Mouse (Mus musculus) midbrain, embryonic 11.5 days (tissue): ENCODE measurements at regions not wholly inside any gene's neighbourhood (a gene's known extent, or its start where the extent isn't known, plus 50 kb on each side); places are given as distances from the start of the nearest gene placed in this dataset.

Experiments
- ATAC-seq: fragments of 200-750 bp; cut with Nextera tagmentation; 2 replicates; pipeline ENCODE4 v1.8.0; 2017; ENCODE audit warnings: moderate TSS enrichment, moderate library complexity; ENCODE audit not compliant: low FRiP score
- DNase-seq: peaks from one replicate; pipeline ENCODE4 v3.0.0; 2015; ENCODE audit warnings: low spot score; ENCODE audit errors: missing footprints
- H3K27ac ChIP-seq: fragments of 300-500 bp; sonication (generic); 2 replicates; pipeline ENCODE4 v1.5.1; 2014; ENCODE audit warnings: low read depth, low read length
- H3K27me3 ChIP-seq: fragments of 300-500 bp; sonication (generic); 2 replicates; pipeline ENCODE4 v1.6.1; 2014; ENCODE audit warnings: mild to moderate bottlenecking, low read length, moderate library complexity, mixed read lengths; ENCODE audit not compliant: control insufficient read depth, insufficient read depth
- H3K36me3 ChIP-seq: fragments of 300-500 bp; sonication (generic); 2 replicates; pipeline ENCODE4 v1.6.1; 2014; ENCODE audit warnings: mild to moderate bottlenecking, low read length, moderate library complexity, mixed read lengths; ENCODE audit not compliant: control insufficient read depth, insufficient read depth
- H3K4me1 ChIP-seq: fragments of 300-500 bp; sonication (generic); 2 replicates; pipeline ENCODE4 v1.6.1; 2014; ENCODE audit warnings: low read length; ENCODE audit not compliant: control insufficient read depth, insufficient read depth
- H3K4me2 ChIP-seq: fragments of 300-500 bp; sonication (generic); 2 replicates; pipeline ENCODE4 v1.6.1; 2014; ENCODE audit warnings: mild to moderate bottlenecking, moderate library complexity
- H3K4me3 ChIP-seq: fragments of 300-500 bp; sonication (generic); 2 replicates; pipeline ENCODE4 v1.5.1; 2014; ENCODE audit warnings: low read depth, low read length
- H3K9ac ChIP-seq: fragments of 300-500 bp; sonication (generic); 2 replicates; pipeline ENCODE4 v1.6.1; 2014; ENCODE audit warnings: low read length
- H3K9me3 ChIP-seq: fragments of 300-500 bp; sonication (generic); 2 replicates; pipeline ENCODE4 v1.6.1; 2016; ENCODE audit warnings: low read length; ENCODE audit not compliant: control insufficient read depth
- WGBS: fragments of 180-500 bp; shearing (Covaris S2); extraction: QIAGEN DNeasy Blood & Tissue Kit; methylation state at CpG from one replicate; pipeline ENCODE4 v1.1.7; 2014; 5-methylcytosine and 5-hydroxymethylcytosine counted together

DNA sequence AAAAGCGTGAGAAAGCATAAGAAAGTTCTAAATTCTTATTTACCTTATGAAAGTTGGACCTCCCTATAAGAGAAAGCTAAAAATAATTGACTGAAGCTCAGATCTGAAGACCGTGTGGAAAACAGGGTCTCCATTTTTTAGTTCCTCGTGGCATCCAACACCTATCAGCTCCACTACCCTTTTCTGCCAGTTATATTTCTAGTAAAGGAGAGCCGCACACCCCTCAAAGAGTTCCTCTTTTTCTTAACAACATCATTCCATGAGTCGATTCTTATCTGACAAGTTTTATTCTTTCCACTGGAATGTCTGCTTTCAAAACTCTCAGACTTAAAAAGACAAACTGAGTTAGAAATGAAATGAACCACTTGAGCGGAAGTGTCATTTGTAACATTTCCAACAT, 242.0 kb upstream of the Erbb4 start:
- DNase-seq = no peak
- Histone ChIP-seq H3K9me3 (no peaks in the 10 kb centered on the region), H3K36me3 (no peaks in the 10 kb centered on the region), H3K4me1 (no peaks in the 10 kb centered on the region), H3K27ac (no peak overlapping the region), H3K27me3 (no peaks in the 10 kb centered on the region), H3K4me2 (no peak overlapping the region), H3K4me3 (no peak overlapping the region), H3K9ac (no peak overlapping the region)
- 92% methylated on average over 6 of the region's 6 CpGs for WGBS
- ATAC-seq = no peak

DNA sequence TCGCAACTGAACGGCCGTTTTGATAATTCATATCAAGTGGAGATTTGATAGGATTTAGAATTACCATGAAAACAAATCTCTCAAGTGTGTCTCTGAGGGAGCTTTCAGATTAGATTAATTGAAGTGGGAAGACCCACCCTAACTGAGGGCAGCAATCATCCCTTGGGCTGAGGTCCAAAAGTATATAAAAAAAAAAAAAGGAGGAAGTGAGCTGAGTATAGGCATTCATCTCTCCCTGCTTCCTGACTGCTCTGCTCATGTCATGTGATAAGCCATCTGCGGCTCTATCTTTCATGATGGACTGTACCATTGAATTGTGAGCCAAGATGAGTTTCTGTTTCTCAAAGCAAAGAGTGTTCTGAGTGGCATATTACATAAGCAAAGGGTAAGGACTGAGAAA, 234.2 kb upstream of the Erbb4 start:
- no peak for DNase-seq
- WGBS = 94% methylated on average over 4 of the region's 4 CpGs
- no peak overlapping the region for H3K27ac ChIP-seq
- no peak for ATAC-seq
- H3K9me3 ChIP-seq = no peaks in the 10 kb centered on the region
- no peak overlapping the region for H3K9ac ChIP-seq
- H3K4me3 ChIP-seq = no peak overlapping the region
- no peaks in the 10 kb centered on the region for H3K36me3 ChIP-seq
- H3K4me1 ChIP-seq = no peaks in the 10 kb centered on the region
- H3K27me3 ChIP-seq = no peaks in the 10 kb centered on the region
- H3K4me2 ChIP-seq = no peak overlapping the region

DNA sequence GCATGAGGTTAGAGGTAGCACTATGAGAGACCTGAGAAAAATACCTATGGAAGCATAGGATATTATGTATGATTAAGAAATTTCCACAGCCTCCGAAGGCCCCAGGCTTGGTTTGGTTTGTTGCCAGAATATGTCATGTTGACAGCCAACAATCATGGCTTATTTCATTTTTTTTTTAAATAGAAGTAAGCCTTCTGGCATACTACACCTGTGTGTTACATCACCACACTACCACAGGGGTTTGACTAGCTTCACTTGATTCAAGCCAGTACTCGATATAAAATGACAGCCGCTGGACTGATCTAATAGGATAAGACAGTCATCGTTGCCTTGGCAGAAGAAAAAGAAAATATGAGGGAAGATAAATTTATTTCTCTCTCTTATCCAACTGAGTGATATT, 232.6 kb upstream of the Erbb4 start:
- DNase-seq (no peak), ATAC-seq (no peak)
- WGBS = 96% methylated on average over 4 of the region's 4 CpGs

DNA sequence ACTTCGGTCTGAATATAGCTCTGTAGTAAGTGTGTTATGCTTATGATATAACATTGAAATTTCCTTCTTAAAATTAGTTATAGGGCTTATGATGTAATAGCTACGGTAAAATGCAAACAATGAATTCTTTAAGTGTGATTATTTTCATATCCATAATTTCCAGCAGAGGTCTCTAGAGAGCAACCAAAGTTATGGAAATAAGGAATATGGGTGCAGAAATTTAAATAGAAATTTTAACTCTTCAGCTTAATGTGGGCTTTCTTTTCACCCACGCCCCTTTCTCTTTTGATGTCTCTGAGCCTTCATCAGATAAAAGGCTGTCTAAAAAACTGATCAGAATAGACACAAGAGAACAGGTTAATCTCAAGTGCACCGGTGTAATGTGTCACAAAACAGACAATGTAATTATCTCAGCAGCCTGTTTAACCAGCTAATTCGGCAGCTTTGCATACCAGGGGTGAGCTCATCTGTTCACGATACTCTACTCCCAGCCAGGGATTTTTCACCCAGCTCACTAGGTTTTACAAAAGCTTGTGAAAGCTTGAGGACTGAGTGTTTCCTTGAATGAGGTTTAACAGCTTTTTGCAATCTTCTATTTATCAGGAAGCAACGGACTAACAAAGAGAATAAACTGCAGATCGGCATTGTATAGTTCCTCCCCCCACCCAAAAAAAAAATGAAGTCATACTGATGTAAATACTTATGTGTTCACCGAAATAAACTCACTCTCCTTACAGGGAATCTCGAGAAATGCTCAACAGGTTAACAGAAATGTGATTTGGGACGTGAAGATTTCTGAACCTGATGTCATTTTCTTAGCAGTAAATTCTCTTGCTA, 223.8 kb upstream of the Erbb4 start:
- DNase-seq (no peak), ATAC-seq (no peak)
- WGBS = 44% methylated on average over 11 of the region's 11 CpGs

More for the DNA sequence above, 232.6 kb upstream of the Erbb4 start:
- no peaks in the 10 kb centered on the region for H3K4me1 ChIP-seq
- H3K36me3 ChIP-seq = no peaks in the 10 kb centered on the region
- H3K4me3 ChIP-seq = no peak overlapping the region
- no peaks in the 10 kb centered on the region for H3K9me3 ChIP-seq
- no peak overlapping the region for H3K27ac ChIP-seq
- no peak overlapping the region for H3K9ac ChIP-seq
- no peak overlapping the region for H3K4me2 ChIP-seq
- no peaks in the 10 kb centered on the region for H3K27me3 ChIP-seq

DNA sequence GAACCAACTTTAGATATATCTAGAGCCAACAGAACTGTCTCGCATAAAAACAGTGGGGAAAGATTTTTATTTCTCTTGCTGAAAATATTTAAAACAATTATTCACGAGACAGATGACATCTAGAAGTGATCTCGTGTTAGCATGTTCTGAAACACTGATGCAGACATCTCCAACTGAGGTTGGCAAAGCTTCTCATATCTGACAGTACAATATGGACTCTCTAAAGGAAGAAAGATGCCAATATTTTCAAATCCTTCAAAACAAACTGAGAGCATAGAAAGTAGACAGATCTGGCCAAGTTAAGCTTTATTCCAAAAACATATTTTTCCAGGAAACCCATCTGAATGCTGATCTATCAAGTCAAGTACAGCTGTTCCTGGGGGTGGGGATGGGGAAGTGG, 221.5 kb upstream of the Erbb4 start:
- Histone ChIP-seq H3K9me3 (no peaks in the 10 kb centered on the region), H3K36me3 (no peaks in the 10 kb centered on the region), H3K27me3 (no peaks in the 10 kb centered on the region), H3K4me1 (no peaks in the 10 kb centered on the region), H3K4me3 (no peak overlapping the region), H3K4me2 (no peak overlapping the region), H3K27ac (no peak overlapping the region), H3K9ac (no peak overlapping the region)
- 82% methylated on average over 3 of the region's 3 CpGs for WGBS
- no peak for ATAC-seq
- no peak for DNase-seq

More for the DNA sequence above, 223.8 kb upstream of the Erbb4 start:
- H3K4me2 ChIP-seq = no peak overlapping the region
- no peak overlapping the region for H3K4me3 ChIP-seq
- no peaks in the 10 kb centered on the region for H3K9me3 ChIP-seq
- no peaks in the 10 kb centered on the region for H3K27me3 ChIP-seq
- no peak overlapping the region for H3K9ac ChIP-seq
- H3K27ac ChIP-seq = no peak overlapping the region
- H3K4me1 ChIP-seq = no peaks in the 10 kb centered on the region
- no peaks in the 10 kb centered on the region for H3K36me3 ChIP-seq

DNA sequence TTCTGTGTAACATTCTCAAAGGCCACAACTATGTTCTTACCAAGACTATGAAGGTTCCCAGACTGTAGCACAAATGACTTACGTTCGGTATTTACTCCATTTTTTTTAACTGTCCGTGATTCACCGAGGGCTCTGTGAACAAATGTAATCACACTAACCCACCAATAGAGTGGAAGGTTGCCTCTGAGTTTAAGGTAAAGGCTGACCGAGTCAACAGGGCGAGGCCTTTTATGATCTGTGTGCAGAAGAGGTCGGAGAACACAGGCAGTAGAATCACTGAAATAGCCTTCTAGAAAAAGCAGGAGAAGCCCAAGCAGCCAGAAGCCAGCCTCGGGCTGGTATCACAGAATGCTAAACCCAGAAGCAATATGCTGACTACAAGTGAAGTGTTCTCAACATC, 218.9 kb upstream of the Erbb4 start:
- Histone ChIP-seq H3K4me1 (no peaks in the 10 kb centered on the region), H3K36me3 (no peaks in the 10 kb centered on the region), H3K9ac (no peak overlapping the region), H3K27me3 (no peaks in the 10 kb centered on the region), H3K4me3 (no peak overlapping the region), H3K27ac (no peak overlapping the region), H3K4me2 (no peak overlapping the region), H3K9me3 (no peaks in the 10 kb centered on the region)
- ATAC-seq (no peak), DNase-seq (no peak)
- 85% methylated on average over 8 of the region's 8 CpGs for WGBS

DNA sequence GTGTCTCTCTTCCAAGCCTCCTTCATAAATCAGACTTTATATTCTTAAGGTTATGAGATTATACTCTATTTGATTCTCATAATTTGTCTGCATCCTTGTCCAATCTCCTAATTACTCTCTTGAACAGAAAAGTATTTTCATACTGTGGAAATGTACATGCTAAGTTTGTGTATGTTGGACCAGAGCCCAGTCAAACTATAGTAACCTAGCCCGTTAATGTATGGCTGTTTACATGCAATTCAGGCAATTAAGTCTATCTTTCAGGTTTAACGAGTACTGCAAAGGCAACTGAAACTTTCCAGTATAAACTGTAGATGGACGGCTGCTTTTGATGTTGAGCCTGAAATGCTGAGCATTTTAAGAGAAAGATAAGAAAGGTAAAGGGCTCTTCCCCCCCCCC, 211.7 kb upstream of the Erbb4 start:
- no peak overlapping the region for H3K4me3 ChIP-seq
- H3K27ac ChIP-seq = no peak overlapping the region
- no peaks in the 10 kb centered on the region for H3K36me3 ChIP-seq
- H3K9ac ChIP-seq = no peak overlapping the region
- no peaks in the 10 kb centered on the region for H3K27me3 ChIP-seq
- H3K9me3 ChIP-seq = no peaks in the 10 kb centered on the region
- DNase-seq = no peak
- 84% methylated on average over 3 of the region's 3 CpGs for WGBS
- no peak for ATAC-seq
- no peak overlapping the region for H3K4me2 ChIP-seq
- no peaks in the 10 kb centered on the region for H3K4me1 ChIP-seq

DNA sequence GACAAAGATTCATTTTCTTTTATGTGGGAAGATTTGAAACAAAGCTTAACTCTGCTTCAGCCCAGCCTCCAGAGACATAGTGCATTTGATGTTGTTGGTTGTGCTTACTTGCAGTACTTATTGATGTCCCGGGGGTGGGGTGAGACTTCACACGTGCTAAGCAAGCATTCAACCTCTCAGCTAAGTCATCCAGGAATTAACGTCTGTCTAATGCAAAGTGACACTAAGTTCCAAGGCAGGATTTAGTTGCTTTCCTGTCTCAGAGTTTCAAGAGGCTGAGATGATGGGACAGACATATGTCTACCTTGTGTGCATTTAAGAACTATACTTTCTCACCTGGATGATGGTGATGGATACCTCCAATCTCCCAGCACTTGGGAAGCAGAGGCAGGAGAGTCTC, 189.0 kb upstream of the Erbb4 start:
- H3K36me3 ChIP-seq = no peaks in the 10 kb centered on the region
- H3K4me2 ChIP-seq = no peak overlapping the region
- no peak overlapping the region for H3K4me3 ChIP-seq
- H3K27me3 ChIP-seq = no peaks in the 10 kb centered on the region
- H3K4me1 ChIP-seq = no peaks in the 10 kb centered on the region
- WGBS = 76% methylated on average over 3 of the region's 3 CpGs
- H3K9me3 ChIP-seq = no peaks in the 10 kb centered on the region
- H3K27ac ChIP-seq = no peak overlapping the region
- ATAC-seq (no peak), DNase-seq (no peak)
- no peak overlapping the region for H3K9ac ChIP-seq

DNA sequence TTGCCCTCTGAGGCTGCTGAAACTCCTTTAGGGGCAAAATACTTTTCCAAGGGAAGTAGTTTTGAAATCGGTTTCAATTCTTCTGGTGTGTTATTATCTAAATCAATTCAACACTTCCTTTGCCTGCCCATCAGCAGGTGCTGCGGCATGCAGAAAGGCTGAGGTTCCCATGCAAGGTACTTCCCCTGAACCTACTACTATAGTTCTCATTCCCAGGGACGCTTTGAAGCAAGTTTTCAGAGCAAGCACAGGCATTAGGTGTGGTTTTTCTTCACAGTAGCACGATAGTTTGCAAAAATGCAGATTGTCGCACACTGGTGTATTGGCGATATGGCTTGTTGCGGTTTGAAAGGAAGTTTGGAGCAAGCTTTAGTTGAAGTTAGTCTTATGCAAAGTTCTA, 183.5 kb upstream of the Erbb4 start:
- ATAC-seq (no peak), DNase-seq (peak; percentile 78)
- no peak overlapping the region for H3K4me3 ChIP-seq
- no peaks in the 10 kb centered on the region for H3K36me3 ChIP-seq
- WGBS = 89% methylated on average over 7 of the region's 7 CpGs
- no peak overlapping the region for H3K9ac ChIP-seq
- H3K4me2 ChIP-seq = no peak overlapping the region
- no peaks in the 10 kb centered on the region for H3K4me1 ChIP-seq
- no peak overlapping the region for H3K27ac ChIP-seq
- no peaks in the 10 kb centered on the region for H3K27me3 ChIP-seq
- no peaks in the 10 kb centered on the region for H3K9me3 ChIP-seq
